Mouse (Mus musculus): ENCODE results near the gene Bod1. TPM values are rescaled to one million over a fixed set of nuclear protein-coding genes. Genes with fewer than 3 reads are reported as not detected.

The Bod1 gene
- polyA plus RNA-seq, 1 experiment from 2014 or later = 39.5 TPM

DNA sequence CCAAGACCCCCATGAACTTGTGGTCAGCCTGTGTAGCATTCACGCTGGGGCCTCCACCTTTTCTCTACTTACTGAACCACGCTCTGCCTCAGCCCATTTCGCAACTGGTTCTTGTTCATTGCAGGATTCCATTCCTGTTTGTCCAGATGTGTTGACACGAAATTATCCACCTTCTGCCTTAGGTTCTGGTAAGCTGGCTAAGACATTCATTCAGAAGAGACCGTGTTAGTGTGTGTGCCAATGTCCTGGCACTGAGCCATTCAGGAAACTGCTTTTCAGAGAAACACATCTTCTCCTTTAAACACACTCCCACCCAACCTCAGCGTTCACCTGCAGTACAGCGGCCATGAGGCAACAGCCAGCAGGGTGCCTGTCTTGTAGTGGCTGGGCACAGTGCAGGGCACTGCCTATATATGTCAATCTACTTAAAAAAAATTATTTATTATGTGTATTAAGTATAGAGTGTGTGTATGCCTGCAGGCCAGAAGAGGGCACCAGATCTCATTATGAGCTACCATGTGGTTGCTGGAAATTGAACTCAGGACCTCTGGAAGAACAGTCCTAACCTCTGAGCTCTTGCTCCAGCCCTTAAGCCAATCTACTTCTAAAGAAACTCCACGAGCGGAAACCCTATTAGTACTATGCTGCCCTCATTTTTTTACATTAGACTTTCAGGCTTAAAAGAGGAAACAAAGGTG lies 2.4 kb downstream of the Bod1 start:
- DNase-seq (ENCODE audit: low spot score) = no peak

DNA sequence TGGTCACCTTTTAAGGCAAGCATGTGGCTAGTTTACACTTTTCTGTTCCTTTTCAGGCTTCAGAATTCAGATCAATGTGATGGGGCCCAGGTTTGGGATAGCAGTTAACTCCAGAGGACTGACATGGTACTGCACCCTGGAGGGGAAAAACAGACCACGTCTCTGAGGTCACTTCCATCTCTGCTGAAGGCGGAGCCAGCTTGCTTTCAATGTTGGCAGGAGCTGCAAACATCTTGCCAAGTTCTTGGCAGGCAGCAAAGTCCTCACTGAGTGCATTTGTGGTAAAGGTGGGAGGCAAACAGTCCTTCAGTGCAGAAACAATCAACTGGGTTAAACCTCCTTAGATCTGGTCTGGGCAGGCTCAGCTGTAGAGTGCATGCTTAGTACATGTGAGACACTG lies 7.5 kb downstream of the Bod1 start:
- DNase-seq (ENCODE audit: low spot score) = peak; percentile 36

DNA sequence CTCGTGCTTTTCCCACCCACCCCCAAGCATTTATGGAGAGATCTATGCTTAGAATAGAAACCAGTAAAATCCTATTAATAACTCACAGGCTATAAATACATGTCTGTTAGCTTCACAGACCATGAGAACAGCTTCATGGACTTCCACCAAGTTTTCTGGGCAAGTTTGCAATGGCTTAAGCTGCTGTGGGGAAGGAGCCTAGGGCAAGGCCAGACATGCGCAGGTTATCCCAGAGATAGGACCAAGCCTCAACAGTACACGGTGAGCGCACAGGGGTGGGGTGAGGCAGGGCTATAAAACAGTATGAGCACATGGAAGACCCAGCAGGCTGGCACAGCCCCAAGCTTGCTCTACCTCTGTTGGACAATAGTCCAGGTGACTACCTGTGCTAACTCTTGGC lies 8.2 kb downstream of the Bod1 start:
- no peak for DNase-seq (ENCODE audit: low spot score)

- DNase-seq (ENCODE audit: low spot score) = no peak
Measured at GRCm38 (mm10) chr11:31662872-31663446, 8.7 kb downstream of the Bod1 start.

GRCm38 (mm10) chr11:31662214-31662613 lies 9.5 kb downstream of the Bod1 start:
- no peak for DNase-seq (ENCODE audit: low spot score)

DNA sequence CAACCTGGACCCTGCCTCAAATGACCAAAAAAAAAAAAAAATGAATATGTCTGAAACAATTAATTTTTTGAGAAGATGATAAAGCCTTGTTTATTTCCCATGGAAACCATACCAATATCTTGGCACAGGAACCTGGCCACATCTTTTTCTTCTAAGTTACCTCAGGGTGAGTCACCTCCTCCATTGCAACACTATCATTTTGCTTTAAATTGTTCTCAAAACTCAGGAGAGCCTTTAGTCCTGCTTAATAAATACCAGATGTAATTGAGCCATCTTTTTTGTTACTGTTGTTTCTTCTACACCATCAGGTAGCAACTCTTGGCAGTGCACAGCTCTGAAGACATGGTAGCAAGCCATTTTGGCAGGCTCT lies 13.9 kb downstream of the Bod1 start:
- DNase-seq (ENCODE audit: low spot score) = no peak

GRCm38 (mm10) chr11:31657168-31657805 lies 14.4 kb downstream of the Bod1 start:
- DNase-seq (ENCODE audit: low spot score) = no peak

- no peak for DNase-seq (ENCODE audit: low spot score)
Measured at GRCm38 (mm10) chr11:31649507-31649906, 22.2 kb downstream of the Bod1 start.

- no peak for DNase-seq (ENCODE audit: low spot score)
Measured at GRCm38 (mm10) chr11:31647268-31647667, 24.4 kb downstream of the Bod1 start.

DNA sequence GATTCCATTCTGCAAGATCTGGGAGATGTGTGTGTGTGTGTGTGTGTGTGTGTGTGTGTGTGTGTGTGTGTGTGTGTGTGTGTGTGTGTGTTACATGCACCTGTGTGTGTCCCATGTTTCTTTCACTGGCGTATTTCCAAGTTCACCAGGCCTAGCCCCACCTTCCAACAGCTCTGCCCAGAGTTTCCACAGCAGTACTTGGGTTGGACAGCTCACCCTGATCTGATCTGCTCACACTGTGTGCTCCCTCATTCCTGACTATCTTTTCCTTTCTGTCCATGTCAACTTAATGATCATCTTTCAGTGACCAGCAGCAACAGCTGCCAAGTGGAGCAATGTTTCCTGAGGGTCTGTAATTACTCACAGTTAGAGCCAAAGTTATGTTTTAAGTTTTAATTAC lies 25.1 kb downstream of the Bod1 start:
- no peak for DNase-seq (ENCODE audit: low spot score)

- no peak for DNase-seq (ENCODE audit: low spot score)
Measured at GRCm38 (mm10) chr11:31643120-31643519, 28.6 kb downstream of the Bod1 start.

- DNase-seq (ENCODE audit: low spot score) = no peak
Measured at GRCm38 (mm10) chr11:31641066-31641810, 30.4 kb downstream of the Bod1 start.

- DNase-seq (ENCODE audit: low spot score) = no peak
Measured at GRCm38 (mm10) chr11:31640187-31640586, 31.5 kb downstream of the Bod1 start.

DNA sequence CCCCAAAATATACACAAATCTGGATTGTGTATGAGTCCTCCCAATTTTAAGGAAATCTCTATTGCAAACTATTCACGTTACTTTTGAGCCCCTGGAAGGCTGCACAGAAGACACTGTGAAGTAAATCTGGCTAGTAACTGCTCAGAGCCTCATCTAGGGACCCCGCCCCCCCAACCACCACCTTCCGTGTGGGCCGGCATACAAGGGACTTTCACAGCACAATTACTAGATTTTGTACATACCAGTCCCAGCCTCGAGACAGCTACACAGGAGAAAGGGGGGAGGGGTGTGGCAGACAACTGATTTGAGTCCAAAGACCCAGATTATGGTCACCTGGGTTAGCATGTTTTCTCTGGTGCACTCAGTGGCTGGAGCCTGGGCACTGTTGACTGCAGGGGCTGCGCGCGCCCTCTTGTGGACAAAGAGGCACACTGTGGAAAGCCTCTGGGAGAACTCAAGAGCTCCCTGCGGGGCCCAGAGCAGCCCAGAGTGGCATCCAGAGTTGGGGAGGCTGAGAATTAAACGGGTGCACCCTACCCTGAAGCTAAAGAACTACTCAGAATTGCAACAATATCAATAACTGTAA lies 33.8 kb downstream of the Bod1 start:
- peak; percentile 75 for DNase-seq (ENCODE audit: low spot score)

DNA sequence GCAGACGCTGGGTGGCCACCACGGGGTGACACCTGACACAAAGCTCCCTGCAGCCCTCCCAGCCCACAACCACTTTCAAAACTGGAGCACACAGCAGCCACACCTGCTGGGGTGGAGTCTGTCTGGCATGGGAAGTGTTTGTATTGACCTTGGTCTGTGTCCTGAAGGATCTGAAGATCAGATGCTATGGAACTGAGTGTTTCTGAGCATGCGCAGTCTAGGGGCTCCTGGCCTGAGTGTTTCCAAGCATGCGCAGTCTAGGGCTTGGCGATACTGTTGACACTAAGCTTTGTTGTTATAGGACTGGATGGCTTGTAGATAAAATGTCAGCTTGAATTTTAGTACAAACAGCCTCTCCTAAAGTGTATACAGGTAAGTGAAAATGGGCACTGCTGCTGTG lies 43.0 kb downstream of the Bod1 start:
- no peak for DNase-seq (ENCODE audit: low spot score)

DNA sequence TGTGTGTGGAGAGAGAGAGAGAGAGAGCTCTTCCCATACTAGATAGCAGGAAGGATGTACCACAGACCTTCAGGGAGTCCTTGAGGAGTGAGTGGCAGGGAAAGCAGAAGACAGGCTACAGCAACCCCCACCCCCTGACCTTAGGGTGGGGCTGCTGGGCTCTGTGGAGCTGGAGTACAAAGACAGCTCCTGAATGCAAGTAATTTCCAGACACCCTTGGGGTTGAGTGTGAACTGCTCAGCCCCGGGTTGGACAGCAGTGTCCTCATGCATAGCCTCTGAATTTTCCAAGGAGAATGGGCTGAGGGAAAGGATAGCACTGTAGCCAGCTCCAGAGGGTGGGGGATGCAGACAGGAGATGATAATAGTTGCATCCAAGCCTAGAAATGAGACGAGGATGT lies 50.9 kb downstream of the Bod1 start:
- no peak for DNase-seq (ENCODE audit: low spot score)

- DNase-seq (ENCODE audit: low spot score) = no peak
Measured at GRCm38 (mm10) chr11:31617797-31618196, 53.9 kb downstream of the Bod1 start.

GRCm38 (mm10) chr11:31617236-31617635 lies 54.4 kb downstream of the Bod1 start:
- DNase-seq (ENCODE audit: low spot score) = no peak

DNA sequence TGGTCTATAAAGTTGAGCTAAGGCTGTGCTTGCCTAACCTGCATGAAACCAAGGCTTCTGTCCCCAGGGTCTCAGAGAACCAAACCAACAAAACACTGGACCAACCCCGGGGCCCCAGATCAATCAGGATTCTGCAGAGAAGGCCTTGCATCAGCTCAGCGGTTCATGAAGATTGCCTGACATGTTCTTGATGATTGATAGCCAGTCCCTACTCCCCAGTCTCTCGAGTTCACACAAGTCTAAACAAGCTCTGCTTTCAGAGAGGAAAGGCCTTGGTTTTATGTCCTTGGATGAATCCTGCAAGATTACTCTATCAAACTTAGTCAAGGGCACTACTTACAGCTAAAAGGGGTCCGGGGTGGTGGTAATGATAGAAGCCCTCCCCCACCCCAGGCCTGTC lies 55.0 kb downstream of the Bod1 start:
- DNase-seq (ENCODE audit: low spot score) = no peak
